Mouse (Mus musculus) ES-E14 (cell line): ENCODE results near the gene Gprc5a. TPM values are rescaled to one million over a fixed set of nuclear protein-coding genes. Genes with fewer than 3 reads are reported as not detected.
A peak's percentile ranks its signal among the peaks of the same experiment; 100 is the strongest.

Source experiments
- DNase-seq: peaks from one replicate; pipeline ENCODE4 v3.0.0-alpha.2; 2013; ENCODE audit warnings: low read depth, low spot score
- H3K27ac ChIP-seq: 2 replicates; pipeline ENCODE4 v1.5.1; 2012; ENCODE audit warnings: low read depth, mild to moderate bottlenecking, low read length, moderate library complexity, mixed read lengths; ENCODE audit not compliant: poor library complexity, insufficient read depth, severe bottlenecking
- H3K36me3 ChIP-seq: 2 replicates; pipeline ENCODE4 v1.6.1; 2012; ENCODE audit warnings: mild to moderate bottlenecking, low read length, moderate library complexity, mixed read lengths; ENCODE audit not compliant: control insufficient read depth, poor library complexity, insufficient read depth, severe bottlenecking
- H3K4me1 ChIP-seq, 2 experiments: fragments of 150-350 bp in 1 of 2; sonication (generic) in 1 of 2; 2 replicates each; pipeline ENCODE4 v1.6.1; 2012; ENCODE audit warnings: low read length in 2 of 2, mild to moderate bottlenecking in 1 of 2, mixed read lengths in 1 of 2; ENCODE audit not compliant: control insufficient read depth in 2 of 2, insufficient read depth in 2 of 2, poor library complexity in 1 of 2
- H3K4me3 ChIP-seq, 2 experiments: fragments of 150-350 bp in 1 of 2; sonication (generic) in 1 of 2; 2 replicates each; pipeline ENCODE4 v1.5.1; 2012; ENCODE audit warnings: low read length in 2 of 2, low read depth in 1 of 2, mild to moderate bottlenecking in 1 of 2, mixed read lengths in 1 of 2; ENCODE audit not compliant: insufficient read depth in 1 of 2, poor library complexity in 1 of 2, severe bottlenecking in 1 of 2
- H3K9ac ChIP-seq: 2 replicates; pipeline ENCODE4 v1.6.1; 2012; ENCODE audit warnings: low read depth, mild to moderate bottlenecking, low read length, mixed read lengths; ENCODE audit not compliant: poor library complexity, insufficient read depth, severe bottlenecking
- H3K9me3 ChIP-seq: fragments of 150-350 bp; sonication (generic); 2 replicates; pipeline ENCODE4 v1.6.1; 2012; ENCODE audit warnings: low read depth, mild to moderate bottlenecking, low read length; ENCODE audit not compliant: control insufficient read depth, insufficient read depth
- CHD2 ChIP-seq: IDR thresholded peaks from 2 replicates; pipeline ENCODE4 v1.6.1; 2014; ENCODE audit warnings: mild to moderate bottlenecking, low read depth, low read length, inconsistent platforms
- HCFC1 ChIP-seq: IDR thresholded peaks from 2 replicates; pipeline ENCODE4 v1.6.1; 2012; ENCODE audit warnings: low read length, inconsistent platforms, borderline replicate concordance; ENCODE audit not compliant: insufficient read depth
- MAFK ChIP-seq: IDR thresholded peaks from 2 replicates; pipeline ENCODE4 v1.6.1; 2014; ENCODE audit warnings: mild to moderate bottlenecking, low read depth, low read length, inconsistent platforms; ENCODE audit not compliant: insufficient read depth
- ZC3H11A ChIP-seq: IDR thresholded peaks from 2 replicates; pipeline ENCODE4 v1.6.1; 2012; ENCODE audit warnings: low read depth, mild to moderate bottlenecking, inconsistent platforms, low read length, borderline replicate concordance
- ZNF384 ChIP-seq: IDR thresholded peaks from 2 replicates; pipeline ENCODE4 v1.6.1; 2012; ENCODE audit warnings: low read depth, low read length, inconsistent platforms
- in situ Hi-C, 2 experiments: fragments of 600-800 bp; cut with MboI; formaldehyde crosslinking; loops; one replicate each; pipeline ENCODE4 v1.15.1; 2025; ENCODE audit warnings: low sequenced_read_pairs in 2 of 2, inconsistent platforms in 1 of 2; ENCODE audit not compliant: unreplicated experiment in 2 of 2
- total RNA-seq: library from RNA; depleted of rRNA; stranded (reverse); fragments of 300-350 nt; gene quantifications from 2 replicates; pipeline ENCODE4 v1.2.3, GENCODE M21; 2012

The Gprc5a gene
- total RNA-seq, 1 experiment = 10.6 TPM

GRCm38 (mm10) chr6:135066795-135067445 is 1.5 kb downstream of the Gprc5a start:
- DNase-seq = peak; percentile 68

DNA sequence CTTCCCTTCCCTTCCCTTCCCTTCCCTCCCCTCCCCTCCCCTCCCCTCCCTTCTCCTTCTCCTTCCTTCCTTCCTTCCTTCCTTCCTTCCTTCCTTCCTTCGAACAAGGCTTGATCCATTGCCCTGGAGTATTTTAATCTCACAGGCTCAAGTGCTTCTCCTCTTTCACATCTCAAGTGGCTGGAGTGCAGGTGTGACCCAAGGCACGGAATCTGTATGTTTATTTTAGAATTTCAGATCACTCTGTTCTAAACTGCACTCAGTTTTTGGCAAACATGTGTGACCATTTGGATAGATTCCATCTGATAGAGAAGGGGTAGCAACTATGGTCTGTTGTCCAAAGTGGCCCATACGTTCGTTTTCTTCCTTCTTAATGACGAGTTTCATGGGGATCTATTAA is 2.8 kb downstream of the Gprc5a start:
- DNase-seq = no peak
- no peaks in the 10 kb centered on the region for H3K9me3 ChIP-seq
- TF ChIP-seq CHD2 (no peak), ZNF384 (no peak), HCFC1 (no peak), MAFK (no peak), ZC3H11A (no peak)
- no peak overlapping the region for H3K9ac ChIP-seq
- H3K4me1 ChIP-seq = peaks cover 8 to 14% of the 10 kb centered on the region in 2 experiments
- H3K36me3 ChIP-seq = no peaks in the 10 kb centered on the region
- in situ Hi-C loops = no loop called here
- H3K27ac ChIP-seq = no peak overlapping the region
- H3K4me3 ChIP-seq = no peak overlapping the region

More at GRCm38 (mm10) chr6:135066795-135067445, 1.5 kb downstream of the Gprc5a start:
- no peak overlapping the region for H3K27ac ChIP-seq
- TF ChIP-seq ZNF384 = no peak
- TF ChIP-seq HCFC1 = no peak
- no peak for TF ChIP-seq MAFK
- TF ChIP-seq ZC3H11A = no peak
- TF ChIP-seq CHD2 = no peak
- H3K9me3 ChIP-seq = no peaks in the 10 kb centered on the region
- peaks cover 8 to 15% of the 10 kb centered on the region in 2 experiments for H3K4me1 ChIP-seq
- H3K9ac ChIP-seq = 0 out of 2 replicates have a peak overlapping the region, but pooled peaks have one; percentile 19
- no peak overlapping the region for H3K4me3 ChIP-seq
- H3K36me3 ChIP-seq = no peaks in the 10 kb centered on the region
- in situ Hi-C loops = no loop called here

- in situ Hi-C loops = no loop called here
- no peaks in the 10 kb centered on the region for H3K36me3 ChIP-seq
- no peak for DNase-seq
- no peak overlapping the region for H3K4me3 ChIP-seq
- no peak overlapping the region for H3K9ac ChIP-seq
- TF ChIP-seq MAFK (no peak), ZNF384 (no peak)
- no peak overlapping the region for H3K27ac ChIP-seq
- no peaks in the 10 kb centered on the region for H3K9me3 ChIP-seq
- H3K4me1 ChIP-seq = peaks cover 5 to 23% of the 10 kb centered on the region in 2 experiments
These were observed 4.4 kb downstream of the Gprc5a start for GRCm38 (mm10) chr6:135069856-135070255.

- in situ Hi-C loops = no loop called here
- TF ChIP-seq ZC3H11A (no peak), ZNF384 (peak; percentile 79)
- Histone ChIP-seq H3K36me3 (no peaks in the 10 kb centered on the region), H3K27ac (no peak overlapping the region), H3K4me1 (peaks cover 5 to 23% of the 10 kb centered on the region in 2 experiments), H3K4me3 (no peak overlapping the region), H3K9ac (no peak overlapping the region), H3K9me3 (no peaks in the 10 kb centered on the region)
- DNase-seq = no peak
These were observed 4.9 kb downstream of the Gprc5a start for GRCm38 (mm10) chr6:135070347-135070746.

- H3K9ac ChIP-seq = no peak overlapping the region
- H3K36me3 ChIP-seq = no peaks in the 10 kb centered on the region; the same call in 1 of the 2 replicates
- no peak overlapping the region; the same call in 1 of the 2 replicates for H3K27ac ChIP-seq
- no peak overlapping the region for H3K4me3 ChIP-seq
- peaks cover 10 to 28% of the 10 kb centered on the region in 2 experiments for H3K4me1 ChIP-seq
- in situ Hi-C loops = no loop called here
- TF ChIP-seq HCFC1 (no peak), MAFK (no peak), CHD2 (no peak), ZC3H11A (no peak), ZNF384 (no peak)
- H3K9me3 ChIP-seq = no peaks in the 10 kb centered on the region
- DNase-seq = no peak
These were observed 9.0 kb downstream of the Gprc5a start for GRCm38 (mm10) chr6:135074405-135074947.
